Mouse (Mus musculus) heart, postnatal 25 days (tissue): ENCODE results near the gene Ttc22. TPM values are rescaled to one million over a fixed set of nuclear protein-coding genes. Genes with fewer than 3 reads are reported as not detected.

Experiments
- DNase-seq: peaks from one replicate; pipeline ENCODE4 v3.0.0; 2022; ENCODE audit warnings: low spot score
- intact Hi-C: fragments of 180-260 bp; cut with DNase I; formaldehyde crosslinking; loops from one replicate; pipeline ENCODE4 v1.15.1; 2025
- total RNA-seq, 2 experiments: library from RNA; stranded (reverse); gene quantifications; 2 replicates each; pipeline ENCODE4 v1.2.3; 2021

Ttc22 gene
- total RNA-seq, 2 experiments from 2014 or later, result 0.08 TPM; not detected in 1

DNA sequence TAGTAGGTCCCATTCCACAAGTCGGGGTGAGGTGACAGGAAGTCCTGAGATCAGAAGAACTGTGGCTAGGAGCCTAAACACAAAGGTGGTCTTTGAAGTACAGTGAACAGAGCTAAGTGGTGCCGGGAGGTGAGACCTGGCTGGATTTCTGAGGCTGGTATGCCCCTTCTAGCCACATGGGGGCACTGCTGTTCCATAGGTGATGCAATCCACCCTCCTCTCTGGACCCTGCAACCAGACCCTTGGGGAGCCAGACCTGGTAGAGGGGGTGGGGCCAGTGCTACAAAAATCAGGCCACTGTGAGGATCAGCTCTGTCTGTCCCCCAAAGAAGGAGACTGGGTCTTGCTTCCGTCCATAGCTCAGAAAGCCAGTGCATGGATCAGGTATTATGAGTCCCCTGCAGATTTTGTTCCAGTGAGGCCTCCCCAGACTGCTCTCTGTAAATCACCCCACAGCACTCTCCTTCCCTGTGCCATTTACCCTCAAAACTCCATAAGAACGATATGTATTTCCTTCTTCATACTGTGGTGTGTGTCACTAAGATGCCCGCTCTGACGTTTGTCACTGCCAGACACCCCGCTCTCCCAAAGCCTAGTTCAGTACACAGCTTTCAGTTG, 7.9 kb upstream of the Ttc22 start:
- intact Hi-C loops, result loop anchor here (1.0 to 5.0 kb wide), 2 partner anchors 94 to 548 kb away; no protein-coding TSS in a partner anchor
- DNase-seq, result no peak

DNA sequence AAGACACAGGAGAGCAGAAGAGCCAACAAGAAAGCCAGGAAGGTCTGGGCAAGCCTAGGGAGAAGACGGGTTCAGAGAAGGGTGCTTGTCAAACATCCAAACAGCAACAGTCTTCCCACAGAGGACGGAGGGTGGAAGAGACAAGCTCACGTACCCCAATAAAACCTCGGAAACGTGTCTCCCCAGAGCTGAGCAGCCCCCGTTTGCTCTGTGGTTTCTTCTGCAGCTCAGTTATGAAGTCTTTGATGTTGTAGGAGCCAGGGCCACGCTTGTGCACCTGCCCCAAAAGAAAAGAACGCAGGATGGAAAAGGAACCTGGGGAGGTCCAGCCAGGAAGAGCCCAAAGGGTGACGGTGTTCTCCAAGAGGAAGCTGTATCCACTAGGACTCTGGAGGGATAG, 7.4 kb upstream of the Ttc22 start:
- DNase-seq, result no peak
- intact Hi-C loops, result loop anchor here (1.0 to 5.0 kb wide), 2 partner anchors 93 to 547 kb away; no protein-coding TSS in a partner anchor

DNA sequence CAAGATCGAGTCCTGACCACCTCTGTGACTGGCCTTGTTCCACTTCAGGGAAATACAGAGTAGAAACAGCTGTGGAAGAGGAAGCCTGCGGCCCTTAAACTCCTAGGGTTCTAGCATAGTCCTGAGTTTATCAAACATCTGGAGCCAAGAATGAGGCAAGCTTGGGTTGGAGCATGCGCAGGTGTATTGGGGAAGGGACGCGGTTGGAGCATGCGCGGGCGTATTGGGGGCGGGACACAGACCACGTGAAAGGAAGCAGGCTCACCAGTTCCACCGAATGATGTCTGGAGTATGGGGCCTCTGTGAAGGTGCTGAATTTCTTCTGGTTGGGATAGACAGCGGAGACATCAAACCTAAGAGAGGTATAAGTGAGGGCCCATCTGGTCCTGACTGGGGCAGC, 6.6 kb upstream of the Ttc22 start:
- no peak for DNase-seq
- intact Hi-C loops, result no loop called here

DNA sequence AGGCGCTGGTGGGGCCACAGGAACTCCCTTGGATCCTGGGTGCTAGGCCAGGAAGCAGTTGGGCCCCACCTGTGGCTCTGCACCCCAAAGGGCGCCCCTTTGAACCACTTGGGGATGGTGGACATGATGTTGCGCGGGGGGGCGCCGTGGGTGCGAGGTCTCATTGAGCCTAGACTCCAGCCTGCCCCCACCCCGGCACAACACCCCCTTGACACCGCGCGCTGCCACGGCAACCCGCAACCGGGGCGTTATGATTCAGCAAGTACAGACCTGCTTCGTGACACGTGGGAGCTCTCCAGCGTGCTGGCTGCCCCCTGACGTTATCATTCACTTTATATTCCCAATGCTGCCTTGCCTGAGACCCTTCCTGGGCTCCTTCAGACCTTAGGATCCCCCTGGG, 5.2 kb upstream of the Ttc22 start, which contains the start of gene Lexm:
Lexm (minus strand) TSS at position 186 of the 400 bp plus-strand sequence.
- DNase-seq, result no peak
- intact Hi-C loops, result no loop called here

DNA sequence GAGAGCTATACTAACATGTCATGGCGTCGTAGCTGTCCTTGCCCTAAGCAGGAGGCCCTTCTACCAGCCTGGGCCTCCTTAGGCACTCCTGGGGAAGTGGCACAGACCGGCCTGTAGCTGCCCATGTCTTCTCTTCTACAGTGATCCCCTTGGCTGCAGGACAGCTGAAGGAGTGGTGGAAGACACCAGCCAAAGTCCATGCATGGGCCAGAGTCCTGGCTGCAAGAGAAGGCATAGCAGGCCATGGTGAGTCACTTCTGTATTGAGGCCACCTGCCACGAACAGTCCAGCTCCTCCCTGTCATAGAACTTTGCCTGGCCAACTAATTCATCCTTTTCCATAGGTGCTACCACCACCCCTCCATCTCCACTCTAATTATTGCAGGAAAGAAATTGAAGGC, 3.3 kb upstream of the Ttc22 start:
- intact Hi-C loops, result no loop called here
- no peak for DNase-seq

DNA sequence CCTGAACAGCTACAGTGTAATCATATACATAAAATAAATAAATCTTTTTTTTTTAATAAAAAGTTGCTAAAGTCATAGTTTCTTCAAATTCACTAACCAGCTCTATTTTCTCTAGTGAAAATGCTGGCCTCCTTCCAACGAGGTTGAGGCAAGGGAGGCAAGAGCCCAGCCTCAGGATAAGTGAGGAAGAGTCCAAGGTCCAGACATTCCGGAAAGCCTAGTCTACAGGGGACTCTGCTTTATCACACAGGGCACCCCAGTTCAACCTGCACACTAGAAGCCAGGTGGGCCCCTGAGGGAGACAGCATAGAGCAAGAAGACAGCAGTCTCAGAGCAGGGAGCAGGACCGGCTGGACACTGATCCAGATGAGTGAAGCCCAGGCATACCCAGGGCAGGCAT, 804 bp upstream of the Ttc22 start:
- no peak for DNase-seq
- intact Hi-C loops, result no loop called here

DNA sequence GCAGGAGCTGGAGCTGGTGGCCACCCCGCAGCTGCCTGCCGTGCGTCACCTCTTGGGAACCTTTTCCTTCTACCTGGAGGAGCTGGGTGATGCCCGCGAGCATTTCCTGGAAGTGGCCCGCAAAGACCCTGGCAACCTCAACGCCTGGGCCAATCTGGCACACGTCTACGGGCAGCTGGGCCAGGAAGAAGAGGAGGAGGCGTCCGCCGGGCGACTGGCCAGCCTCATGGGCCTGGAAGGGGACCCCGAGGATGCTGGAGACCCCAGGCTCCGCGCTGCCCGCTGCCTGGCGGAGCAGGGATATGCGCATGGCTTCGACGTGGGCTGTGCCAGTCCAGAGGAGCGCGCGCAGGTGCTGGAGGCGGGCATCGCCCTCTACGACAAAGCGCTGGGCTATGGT, 480 bp downstream of the Ttc22 start:
- DNase-seq, result no peak
- intact Hi-C loops, result no loop called here

DNA sequence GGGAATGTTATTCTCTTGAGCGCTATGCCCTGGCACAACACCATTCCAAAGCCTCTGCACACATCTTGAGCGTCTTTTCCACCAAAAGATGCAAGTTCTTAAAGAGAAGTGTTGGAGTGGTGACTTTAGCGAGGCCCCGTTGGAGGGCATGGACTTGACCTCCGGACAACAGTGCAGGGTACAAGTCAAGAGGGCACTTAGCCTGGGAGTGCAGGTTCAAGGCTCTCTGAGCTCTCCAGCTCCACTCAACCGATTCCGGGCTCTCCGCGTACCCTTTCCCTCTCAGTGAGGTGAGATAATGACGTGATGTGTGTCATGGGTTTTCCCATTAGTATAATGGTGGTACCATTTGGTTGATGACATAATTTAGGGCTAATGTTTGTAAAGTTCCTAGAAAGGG, 2.0 kb downstream of the Ttc22 start:
- intact Hi-C loops, result no loop called here
- no peak for DNase-seq

DNA sequence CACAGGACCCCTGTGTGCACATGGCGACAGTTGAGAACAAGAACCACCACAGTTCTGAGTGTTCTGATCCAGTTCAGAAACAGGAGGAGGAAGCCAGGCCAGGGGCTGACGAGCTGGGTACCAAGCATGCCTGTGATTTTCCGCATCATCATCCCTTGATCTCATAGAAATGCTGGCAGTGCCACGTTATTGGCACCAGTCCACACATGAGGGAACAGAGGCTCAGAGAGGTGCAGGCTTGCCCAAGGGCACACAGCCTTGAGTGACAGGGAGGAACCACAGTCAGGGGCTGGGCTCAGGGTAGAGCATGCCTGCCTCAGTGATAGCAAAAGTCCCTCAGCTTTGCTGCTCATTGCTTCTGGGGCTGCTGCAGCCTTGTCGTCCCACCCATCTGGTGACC, 5.6 kb downstream of the Ttc22 start:
- intact Hi-C loops, result no loop called here
- DNase-seq, result no peak

DNA sequence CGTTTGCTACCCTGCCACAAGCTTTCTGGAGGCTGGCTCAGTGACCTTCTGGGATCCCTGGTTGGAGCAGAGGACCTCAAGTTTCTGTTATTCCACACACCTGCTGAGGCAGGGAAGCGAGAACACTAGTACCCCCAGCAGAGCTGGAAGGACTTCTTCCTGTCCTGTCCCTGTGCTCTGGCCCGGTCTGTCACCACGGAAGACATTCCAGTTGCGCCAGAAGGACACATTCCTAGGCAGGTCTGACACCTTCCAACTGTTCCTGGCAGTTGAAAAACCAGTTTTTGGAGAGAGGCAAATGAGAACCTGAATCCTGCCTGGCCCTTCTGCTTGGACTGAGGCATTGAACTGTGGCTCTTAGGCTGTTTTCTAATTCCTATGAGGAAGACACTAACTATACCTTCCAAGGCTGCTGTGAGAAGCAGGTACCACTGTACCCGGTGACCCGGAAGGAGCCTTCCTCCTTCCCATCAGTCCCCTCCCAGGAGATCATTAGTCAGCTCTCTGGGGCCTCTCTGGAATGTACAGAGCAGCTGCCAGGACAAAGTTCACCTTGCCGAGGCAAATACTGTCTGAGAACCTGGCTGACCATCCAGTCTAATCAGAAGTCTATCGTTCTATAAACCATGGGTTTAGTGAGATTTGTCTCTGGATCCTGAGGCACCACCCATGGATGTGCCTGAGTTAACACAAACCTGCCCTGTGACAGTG, 6.6 kb downstream of the Ttc22 start:
- intact Hi-C loops, result no loop called here
- no peak for DNase-seq

DNA sequence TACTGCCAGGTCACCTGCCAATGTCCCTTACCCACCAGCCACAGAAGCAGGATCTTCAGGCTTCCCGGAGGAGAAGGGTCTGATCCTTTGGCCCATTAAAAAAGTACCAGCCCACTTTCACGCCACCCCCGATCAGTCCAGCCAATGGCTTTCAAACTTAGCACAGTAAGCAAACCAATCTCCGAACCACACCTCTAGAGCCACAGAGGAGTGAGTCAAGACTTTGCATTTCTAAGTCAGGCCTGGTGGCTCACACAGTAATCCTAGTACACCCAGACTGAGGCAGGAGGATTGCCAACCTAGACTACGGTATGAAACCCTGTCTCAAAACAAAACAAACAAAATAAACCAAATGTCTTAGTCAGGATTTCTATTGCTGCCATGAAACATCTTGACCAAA, 7.1 kb downstream of the Ttc22 start:
- intact Hi-C loops, result no loop called here
- DNase-seq, result no peak

DNA sequence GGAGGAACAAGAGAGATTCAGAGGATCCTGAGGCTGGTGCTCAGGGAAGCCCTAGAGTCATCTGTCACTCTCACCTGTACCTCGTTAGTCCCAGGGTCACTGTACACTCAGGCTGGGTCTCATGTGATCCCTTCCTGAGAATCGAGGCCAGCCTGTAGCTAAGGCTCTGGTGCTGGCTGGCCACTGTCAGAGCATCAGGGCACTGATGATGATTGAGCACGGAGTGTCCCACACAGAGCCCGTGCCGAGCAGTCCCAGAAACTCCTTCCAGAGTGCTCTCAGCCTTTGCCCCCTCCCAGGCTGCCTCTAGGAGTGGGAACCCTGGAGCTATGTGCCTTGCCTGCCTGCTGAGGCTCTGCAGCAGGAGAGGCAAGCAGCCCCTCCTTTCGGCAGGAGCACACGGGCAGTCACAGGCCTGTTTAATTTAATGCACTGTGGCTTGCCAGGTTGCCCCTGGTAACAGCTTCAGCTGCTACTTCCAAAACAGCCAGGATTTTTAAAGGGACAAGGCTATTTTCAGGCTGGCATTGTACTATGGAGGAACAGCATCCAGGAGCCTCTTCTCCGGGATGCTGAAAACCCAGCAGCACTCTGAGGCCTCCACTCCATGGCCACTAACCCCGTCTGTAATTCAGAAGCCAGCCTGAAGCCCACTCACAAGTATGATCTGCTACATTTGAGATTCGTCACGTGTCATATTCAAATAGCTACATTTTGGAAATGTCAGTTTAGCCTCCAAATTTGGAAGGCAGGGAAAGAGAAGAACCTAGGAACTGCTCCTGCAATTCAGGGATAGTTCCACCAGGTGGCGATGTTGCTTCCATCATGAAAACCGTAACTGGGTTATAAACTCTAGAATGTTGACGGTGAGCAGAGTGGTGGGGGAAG, 8.3 kb downstream of the Ttc22 start:
- DNase-seq, result no peak
- intact Hi-C loops, result loop anchor here (1.0 to 5.0 kb wide), 3 partner anchors 42 to 532 kb away; no protein-coding TSS in a partner anchor

DNA sequence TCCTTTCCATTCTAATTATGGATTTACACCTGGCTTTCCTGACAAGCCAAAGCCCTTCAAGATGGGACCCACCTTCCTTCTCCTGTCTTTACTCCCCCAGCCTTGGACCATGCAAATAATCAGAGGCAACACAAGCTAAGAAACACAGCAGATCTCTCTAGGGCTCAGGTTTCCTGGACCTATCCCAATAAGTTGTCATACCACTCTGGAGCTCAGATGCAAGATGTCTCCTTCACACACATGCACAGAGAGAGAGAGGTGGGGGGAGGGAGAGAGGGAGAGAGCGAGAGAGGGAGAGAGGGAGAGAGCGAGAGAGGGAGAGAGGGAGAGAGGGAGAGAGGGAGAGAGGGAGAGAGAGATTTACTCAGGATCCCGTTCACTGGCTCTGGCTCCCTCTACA, 10.1 kb downstream of the Ttc22 start:
- intact Hi-C loops, result loop anchor here (5.0 kb wide), 2 partner anchors 40 to 530 kb away; no protein-coding TSS in a partner anchor
- DNase-seq, result no peak

DNA sequence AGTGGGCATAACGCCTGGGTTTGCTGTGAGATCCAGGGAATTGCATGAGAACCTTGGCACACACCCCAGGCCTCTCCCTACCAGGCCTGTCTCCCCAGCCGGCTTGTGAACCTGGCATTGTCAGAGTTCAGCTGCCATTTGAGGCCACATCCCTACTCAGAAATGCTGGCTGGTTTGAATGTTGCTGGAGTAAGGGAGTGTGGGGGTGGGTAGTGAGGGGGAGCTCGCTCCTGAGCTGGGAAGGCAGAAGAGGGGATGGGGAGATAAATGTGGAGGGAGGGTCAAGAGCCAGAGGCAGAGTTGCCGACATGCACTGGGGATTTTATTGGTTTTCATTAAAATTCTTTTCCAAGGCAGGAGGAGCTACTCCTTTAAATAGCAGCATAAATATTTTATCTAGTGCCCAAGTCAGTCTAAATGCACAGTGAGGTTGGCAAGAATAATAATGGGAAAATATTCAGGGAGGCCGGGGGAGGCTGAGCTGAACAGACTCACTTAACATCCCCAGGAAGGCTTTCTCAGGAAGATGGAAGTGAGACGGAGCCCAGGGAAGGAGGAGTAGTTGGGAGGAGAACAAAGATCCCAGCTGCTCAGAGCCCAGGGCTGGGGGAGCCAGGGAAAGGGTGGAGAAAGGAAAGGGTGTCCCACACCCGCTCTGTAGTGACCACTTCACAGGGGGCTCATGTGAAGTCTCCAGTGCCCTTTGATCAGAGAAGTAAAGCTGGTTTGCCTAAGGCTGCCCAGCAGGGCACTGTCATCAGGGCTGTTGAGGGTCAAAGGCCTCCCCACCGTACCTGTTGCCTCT, 11.3 kb downstream of the Ttc22 start:
- DNase-seq, result no peak
- intact Hi-C loops, result loop anchor here (5.0 kb wide), 2 partner anchors 39 to 529 kb away; no protein-coding TSS in a partner anchor

DNA sequence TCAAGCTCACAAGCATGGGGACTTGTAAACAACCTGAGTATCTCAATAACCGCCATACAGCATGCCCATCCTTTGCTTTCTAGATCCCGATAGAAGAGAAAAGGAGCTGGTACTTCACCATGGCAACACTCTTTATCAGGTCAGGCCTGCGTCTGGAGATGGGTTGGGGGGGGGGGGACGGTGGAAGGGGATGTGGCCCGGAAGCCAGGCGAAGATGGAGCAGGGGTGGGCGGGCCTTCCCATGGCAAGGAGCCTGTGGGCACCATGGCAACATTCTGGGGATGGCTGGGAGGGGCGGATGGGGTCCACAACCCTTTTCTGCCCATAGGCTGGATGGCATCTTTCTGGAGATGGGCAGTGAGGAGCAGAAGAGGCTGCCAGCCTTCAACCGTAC, 11.9 kb downstream of the Ttc22 start:
- DNase-seq, result no peak
- intact Hi-C loops, result loop anchor here (5.0 kb wide), 2 partner anchors 38 to 528 kb away; no protein-coding TSS in a partner anchor

DNA sequence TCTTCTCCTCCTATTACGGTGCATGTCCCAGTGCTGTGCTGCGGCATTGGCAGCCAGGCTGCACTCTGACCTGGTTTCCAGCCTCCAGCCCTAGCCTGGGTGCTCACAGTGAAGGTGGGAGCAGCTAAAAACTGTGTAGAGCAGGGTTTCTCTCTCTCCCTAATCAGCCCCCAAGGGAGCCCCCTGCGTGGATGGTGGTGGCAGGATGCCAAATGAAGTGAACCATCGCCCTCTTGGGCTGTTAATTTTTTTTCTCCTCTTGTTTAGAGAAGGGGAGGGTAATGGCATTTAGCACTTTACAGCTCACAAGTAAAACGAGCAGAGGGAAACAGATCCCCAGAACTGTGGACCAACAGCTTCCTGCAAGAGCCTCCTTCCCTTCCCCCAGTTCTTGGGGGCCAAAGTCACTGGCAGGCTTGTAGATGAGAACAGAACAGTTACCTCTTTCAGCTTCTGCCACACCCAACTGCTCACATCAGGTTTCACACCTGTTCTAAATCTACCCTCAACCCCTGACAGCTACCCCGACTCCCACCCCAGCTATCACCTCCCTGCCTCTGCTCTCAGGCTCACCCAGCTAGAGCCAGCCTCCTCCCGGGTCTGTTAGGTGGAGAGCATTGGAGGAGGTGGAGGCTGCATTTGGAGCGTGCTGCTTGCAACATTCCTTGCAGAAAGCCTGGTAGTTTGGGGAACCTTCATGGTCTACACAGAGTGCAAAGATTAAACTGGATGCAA, 21.4 kb downstream of the Ttc22 start:
- no peak for DNase-seq

DNA sequence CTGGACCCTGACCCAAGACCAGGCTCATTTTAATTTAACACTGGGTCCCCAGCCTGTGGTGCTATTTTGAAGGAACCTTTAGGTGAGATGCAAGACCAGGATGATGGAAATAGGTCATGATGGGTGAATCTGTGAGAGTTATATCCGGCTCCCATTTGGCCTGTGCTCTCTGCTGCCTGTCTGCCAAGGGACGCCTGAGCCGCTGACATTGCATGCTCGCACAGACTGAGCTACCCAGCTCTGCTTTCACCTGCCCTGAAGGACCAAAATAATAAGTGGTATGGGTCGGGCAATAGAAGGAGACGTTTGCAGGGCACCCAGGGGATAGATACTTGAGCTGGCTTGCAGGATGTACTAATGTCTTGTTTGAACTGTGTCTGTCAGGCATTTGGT, 22.0 kb downstream of the Ttc22 start:
- intact Hi-C loops, result no loop called here
- no peak for DNase-seq

More for the DNA sequence above, 21.4 kb downstream of the Ttc22 start:
- intact Hi-C loops, result no loop called here

DNA sequence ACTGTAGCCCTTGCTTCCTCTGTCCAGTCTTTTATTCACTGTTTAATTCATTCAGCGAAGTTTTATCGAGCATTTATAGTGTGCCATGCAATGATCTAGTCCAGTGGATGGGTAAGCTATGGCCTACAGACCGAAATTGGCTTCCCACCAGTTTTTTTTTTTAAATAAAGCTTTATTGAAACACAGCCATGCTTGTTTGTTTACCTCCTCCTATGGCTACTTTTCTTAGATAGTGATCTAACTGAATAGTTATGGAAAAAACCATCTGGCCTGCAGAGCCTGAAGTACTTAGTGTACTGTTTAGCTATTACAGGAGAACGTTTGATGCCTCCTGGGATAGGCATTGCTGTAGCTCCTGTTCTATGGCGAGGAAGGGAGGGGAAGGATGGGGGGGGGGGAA, 23.6 kb downstream of the Ttc22 start:
- intact Hi-C loops, result no loop called here
- DNase-seq, result no peak

DNA sequence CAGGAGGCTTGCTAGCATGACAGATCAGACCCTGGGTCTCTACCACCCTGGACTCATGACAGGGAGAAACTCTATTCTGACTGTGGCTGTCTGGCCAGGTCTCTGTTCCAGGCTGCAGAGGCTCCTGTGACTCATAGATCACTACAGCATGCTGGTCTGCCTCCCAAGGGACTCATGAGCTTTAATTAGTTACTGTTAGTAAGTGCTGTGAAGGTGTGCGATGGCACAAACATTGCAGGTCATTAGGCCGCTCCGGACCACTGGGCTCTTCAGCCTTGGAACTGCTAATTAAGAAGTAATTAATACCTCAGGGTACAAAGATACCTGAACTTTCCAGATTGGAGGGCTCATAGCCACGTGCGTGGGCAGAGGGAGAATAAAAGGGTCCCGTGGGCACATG, 24.9 kb downstream of the Ttc22 start:
- DNase-seq, result no peak
- intact Hi-C loops, result no loop called here
